Mouse (Mus musculus) frontal cortex, postnatal 14 days (tissue): Measurements from ENCODE around the gene Chchd2.

Experiments
- DNase-seq, 2 experiments: peaks; one replicate each; pipeline ENCODE4 v3.0.0; 2022; ENCODE audit warnings: low spot score in 2 of 2

Gene Chchd2

DNA sequence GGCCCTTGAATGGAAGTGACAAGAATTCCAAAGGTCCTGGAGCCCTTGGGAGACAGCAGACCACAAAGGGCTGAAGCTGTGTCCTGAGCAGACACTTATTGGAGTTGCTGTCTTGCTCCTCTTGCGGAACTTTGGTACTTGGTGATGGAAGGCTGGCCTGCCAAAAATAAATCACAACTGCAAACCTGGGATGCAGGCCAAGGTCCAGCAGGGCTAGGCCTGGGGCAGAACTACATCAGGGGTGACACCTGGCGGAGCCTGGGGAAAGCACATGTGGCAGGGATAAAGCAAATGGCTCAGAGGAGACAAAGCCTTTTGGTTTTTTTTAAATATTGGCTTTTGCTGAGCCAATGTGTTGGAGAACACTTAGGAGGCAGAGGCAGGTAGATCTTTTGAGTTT lies 8.3 kb downstream of the Chchd2 start:
- peak; percentile 27 to 34 for DNase-seq

DNA sequence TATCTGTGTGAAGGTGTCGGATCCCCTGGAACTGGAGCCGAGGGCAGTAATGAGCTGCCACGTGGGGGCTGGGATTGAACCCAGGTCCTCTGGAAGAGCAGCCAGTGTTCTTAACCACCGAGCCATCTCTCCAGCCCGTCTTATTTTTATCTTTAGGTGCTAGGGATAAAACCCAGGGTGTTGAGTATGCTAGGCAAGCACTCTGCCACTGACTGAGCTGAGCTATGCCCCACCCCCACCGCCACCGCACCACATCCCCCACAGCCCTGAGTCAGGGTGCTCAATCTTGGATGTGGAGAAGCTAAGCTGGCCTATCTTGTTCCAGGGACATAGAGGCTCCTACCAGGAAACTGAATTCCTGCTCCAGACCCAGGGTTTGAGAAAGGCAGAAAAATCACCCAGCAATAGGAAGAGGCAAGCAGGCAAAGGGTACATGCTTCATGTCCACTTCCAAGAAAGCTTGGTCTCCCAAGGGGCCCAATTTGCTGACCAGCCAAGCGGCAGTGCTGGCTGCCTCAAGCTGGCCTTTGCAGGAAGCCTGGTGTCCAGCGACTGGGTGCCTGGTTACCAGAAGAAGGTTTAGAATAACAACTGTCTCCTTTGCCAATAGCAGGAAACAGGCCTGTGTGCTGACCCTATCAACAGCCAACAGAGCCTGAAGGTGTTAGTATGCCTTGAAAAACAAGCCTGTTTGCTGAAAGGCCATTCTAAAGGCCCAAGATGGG lies 9.4 kb downstream of the Chchd2 start:
- peak; percentile 15 to 38 for DNase-seq

DNA sequence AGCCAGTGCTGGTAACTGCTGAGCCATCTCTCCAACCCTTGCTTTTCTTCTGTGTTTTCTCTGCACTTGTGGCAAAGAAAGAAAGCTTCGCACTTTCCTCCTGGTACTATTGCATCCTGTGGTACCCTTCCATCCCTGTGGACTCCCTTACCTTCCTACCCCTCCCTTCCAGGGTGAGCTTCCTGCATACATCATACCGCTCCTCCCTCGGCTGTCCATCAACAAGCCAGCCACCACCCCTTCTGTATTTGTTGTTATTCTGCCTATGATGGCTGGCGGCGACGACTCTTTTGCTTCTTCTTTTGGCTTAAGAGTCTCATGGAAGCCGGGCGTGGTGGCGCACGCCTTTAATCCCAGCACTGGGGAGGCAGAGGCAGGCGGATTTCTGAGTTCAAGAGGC lies 12.2 kb downstream of the Chchd2 start:
- DNase-seq = no peak

DNA sequence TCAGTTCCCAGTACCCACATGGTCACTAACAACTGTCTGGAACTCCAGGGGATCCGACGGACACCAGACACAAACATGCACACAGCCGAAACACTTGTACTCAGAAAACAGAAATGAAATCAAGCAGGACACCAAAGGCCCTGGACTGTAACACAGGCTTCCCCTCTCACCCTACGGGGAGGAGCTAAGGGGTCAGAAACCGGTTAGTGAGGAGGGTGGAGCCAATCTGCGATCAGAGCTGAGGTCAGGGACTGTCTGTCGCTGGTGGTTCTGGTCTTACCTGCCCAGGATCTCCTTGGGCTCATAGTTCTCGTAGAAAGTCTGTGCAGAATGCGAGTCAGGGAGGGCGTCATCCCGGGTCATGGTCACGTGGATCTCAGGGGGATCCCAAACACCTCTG lies 13.3 kb downstream of the Chchd2 start:
- no peak for DNase-seq

DNA sequence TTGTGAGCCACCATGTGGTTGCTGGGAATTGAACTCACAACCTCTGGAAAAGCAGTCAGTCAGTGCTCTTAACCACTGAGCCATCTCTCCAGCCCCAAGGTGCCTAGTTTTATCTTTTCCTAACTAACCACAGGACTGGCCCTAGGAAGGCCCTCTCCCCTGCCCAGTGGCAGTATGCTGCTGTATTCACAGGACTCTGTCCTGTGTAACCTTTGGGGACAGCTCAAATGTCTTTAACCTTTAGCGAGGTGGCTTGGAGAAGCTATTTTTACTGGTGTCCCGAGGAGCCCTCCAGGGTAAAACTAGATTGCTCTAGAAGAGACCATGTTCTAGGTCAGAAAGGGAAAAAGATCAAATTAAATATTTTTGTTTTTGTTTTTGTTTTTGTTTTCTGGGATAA lies 16.0 kb downstream of the Chchd2 start:
- DNase-seq = no peak

DNA sequence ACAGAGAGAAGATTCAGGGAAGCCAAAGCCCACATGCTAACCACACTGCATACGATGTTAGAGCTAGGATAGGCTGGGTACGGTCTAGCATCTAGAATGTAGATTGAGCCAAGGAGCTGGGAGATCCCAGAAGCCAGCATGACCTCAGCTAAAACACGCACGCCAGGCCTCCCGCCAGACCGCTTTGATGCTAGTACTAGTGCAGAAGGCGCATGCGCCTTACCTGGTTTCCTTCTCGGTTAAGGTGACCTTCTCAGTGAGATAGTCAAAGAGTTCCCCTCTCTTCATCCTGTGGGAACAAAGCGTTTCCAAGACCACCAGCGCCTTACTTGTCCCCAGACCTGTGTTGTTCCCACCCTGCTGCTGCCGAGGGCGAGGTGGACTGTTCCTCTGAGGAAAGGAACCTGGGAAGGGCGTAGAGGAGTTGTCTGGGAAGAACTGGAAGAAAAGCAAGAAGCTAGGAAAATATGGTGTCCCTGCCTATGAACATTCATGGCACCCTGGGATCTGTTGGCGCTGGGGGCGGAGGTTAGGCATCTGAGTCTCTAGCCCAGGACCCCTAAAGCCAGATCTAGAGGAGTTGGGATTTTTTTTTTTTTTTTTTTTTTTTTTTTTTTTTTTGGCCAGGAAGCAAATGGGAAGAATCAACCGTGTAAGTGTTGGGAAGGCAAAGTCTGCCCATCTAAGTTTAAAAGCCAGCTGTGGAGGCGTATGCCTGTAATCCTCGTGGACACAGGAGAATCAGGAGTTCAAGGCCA lies 17.9 kb downstream of the Chchd2 start:
- DNase-seq = no peak

DNA sequence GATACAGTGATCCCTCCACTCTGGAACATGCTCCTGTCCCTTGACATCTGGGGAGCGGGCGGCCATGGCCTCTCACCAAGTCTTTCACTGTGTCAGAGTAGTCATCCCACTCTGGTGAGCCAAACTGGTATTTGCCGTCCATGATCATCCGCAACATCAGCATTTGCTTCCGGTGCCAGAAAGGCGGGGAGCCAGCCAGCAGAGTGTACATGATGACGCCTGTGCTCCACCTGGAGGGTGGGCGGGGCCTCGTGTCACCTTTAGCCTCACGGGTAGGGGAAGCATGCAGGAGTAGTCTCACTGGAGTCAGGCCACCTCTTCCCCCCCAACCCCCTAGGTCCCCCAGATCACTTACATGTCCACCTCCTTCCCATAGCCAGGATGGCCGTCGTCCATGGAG lies 21.4 kb downstream of the Chchd2 start:
- no peak for DNase-seq

DNA sequence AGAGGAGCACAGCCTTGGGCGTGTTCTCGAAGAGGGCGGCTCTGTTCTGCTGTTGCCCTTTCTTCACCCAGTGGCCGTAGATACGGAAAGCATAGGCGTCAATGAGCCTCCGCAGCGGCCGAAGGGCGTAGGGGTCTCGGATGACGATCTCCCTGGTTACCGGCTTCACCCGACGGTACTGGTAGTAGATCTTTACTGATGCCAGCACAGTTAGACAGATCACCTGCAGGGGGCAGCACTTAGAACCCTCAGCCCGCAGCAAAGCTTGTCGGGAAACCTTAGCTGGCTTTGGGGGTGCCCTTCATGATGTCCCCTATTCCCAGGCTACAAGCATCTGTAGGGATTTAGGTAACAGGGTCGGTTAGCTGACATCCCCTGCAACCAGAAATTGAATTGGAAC lies 22.8 kb downstream of the Chchd2 start:
- DNase-seq = peak in 1 of 2 experiments; percentile 36

DNA sequence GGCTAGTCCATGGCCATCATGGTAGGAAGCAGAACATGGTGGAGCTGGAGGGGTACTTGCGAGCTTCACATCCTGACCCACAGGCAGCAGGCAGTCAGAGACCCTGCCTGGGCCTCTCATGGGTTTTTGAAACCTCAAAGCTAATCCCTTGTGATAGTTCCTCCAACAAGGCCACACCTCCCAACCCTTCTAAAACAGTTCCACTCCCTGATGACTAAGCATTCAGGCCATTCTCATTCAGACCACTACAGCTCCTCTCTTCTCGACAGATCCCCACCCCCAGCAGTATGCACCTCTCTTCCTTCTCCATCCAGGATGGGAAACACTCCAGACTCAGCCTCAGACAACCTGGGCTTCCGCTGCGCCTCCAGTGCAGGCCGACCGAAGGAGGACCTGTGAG lies 24.9 kb downstream of the Chchd2 start:
- no peak for DNase-seq

DNA sequence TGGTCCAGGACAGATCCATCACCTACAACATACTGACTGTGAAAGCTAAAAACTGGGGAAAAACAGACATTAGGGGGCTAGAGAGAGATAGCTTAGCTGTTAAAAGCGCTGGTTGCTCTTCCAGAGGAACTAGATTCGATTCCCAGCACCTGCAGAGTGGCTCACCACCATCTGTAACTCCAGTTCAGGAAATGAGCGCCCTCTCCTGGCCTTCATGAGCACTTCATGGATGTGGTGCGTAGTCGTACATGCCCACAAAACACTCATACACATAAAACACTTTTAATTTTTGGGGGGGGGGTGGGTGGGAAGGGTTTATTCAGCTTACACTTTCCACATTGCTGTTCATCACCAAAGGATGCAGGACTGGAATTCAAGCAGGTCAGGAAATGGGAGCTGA lies 30.9 kb downstream of the Chchd2 start:
- DNase-seq = no peak

DNA sequence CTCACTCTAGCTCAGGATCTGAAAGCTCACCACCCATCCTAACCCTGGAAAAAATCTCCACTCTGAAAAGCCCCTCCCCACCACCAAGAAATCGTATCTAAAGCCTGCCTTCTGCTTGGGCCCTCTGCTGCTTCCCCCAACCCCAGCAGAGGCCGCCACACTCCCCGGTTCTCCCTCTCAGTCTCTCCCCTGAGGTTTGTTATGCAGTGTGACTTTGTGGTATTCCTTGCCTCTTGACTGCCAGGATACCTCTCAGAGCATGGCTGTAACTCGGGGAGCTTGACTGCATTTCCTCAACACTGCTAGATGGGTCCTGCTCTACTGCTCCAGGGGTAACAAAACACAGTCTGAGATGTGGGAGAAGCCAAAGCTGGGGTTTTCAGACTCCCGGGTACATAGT lies 32.1 kb downstream of the Chchd2 start:
- DNase-seq = no peak

DNA sequence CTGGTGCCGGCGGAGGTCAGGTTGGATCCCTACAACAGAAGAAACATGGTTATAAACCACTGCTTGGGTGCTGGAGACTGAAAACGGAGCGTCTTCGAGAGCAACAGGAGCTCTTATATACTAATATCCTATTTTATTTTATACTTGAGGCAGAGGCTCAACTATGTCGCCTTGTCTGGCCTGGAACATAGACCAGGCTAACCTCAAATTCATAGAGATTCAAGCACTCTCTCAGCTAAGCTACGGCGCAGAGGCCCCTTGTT lies 39.8 kb downstream of the Chchd2 start:
- no peak for DNase-seq

DNA sequence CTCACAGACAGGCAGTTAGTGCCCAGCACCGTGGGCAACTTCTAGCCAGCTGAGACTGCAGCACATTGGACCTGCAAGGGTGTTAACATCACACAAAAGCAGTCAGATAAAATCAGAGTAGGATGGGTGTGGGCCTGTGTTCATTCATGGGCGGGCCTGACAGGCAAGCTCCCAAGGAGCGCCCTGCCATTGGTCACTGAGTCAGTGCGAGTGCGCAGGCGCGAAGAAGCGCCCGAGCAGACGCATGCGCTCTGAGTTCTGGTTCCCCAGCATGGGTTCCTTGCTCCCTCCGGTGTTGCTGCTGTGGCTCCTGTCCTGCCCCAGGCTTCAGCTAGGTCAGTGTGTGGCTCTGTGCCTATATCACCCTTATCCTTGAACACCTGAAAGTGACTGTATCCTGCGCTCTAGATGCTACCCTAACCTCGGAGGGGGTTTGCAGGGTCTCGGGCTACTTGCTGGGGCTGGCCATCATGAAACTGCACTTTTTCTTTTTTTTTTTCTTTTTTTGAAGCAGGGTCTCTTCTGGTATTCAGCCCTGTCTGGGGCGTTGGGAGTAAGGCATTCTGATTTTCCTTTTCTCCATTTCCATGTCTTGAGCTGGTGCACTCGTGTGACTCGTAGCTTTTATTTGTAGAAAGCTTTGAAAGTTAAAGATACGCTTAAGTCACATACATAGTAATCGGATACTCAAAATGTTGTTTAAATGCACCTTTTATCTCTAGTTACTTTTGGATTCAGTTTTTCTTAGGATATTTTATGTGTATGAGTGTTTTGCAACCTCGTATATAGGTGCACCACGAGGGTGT lies 40.3 kb downstream of the Chchd2 start, which contains the start of gene Sumf2:
TSS of gene Sumf2 (plus strand) at position 235 of the 806 bp plus-strand sequence.
- peak; percentile 91 to 92 for DNase-seq

DNA sequence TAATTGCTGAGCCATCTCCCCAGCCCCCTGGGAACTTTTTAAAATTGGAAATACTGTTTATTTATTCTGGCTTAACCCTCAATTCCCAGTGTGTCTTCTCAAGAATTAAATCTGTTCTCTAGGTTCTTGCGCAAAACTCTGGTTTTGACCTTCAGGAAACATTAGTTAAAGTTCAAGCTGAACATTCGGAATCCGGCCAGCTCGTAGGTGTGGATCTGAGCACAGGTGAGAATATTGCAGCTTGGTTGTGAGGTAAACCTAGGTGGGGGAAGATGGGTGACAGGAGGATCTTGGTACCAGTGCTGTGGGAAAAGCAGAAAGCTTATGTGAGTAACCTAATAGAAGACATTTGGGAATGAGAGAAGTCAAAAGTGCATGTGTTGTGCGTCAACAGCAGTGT lies 42.4 kb downstream of the Chchd2 start:
- DNase-seq = no peak
